Mouse (Mus musculus) adrenal gland, adult 18-20 months (tissue): ENCODE measurements around the gene Camta1. TPM values are rescaled to one million over a fixed set of nuclear protein-coding genes. Genes with fewer than 3 reads are reported as not detected.

ENCODE experiments used
- DNase-seq, 2 experiments: peaks; one replicate each; pipeline ENCODE4 v3.0.0; 2021 to 2022; ENCODE audit warnings: low spot score in 2 of 2
- total RNA-seq, 2 experiments: library from RNA; stranded (reverse); gene quantifications; 1 replicate in 1 of 2; 2 replicates in 1 of 2; pipeline ENCODE4 v1.2.3; 2021

Camta1 gene
- total RNA-seq, 2 experiments from 2014 or later = 37.2 to 38.2 TPM

GRCm38 (mm10) chr4:151741249-151742137 is 120.2 kb downstream of the Camta1 start:
- no peak for DNase-seq

DNA sequence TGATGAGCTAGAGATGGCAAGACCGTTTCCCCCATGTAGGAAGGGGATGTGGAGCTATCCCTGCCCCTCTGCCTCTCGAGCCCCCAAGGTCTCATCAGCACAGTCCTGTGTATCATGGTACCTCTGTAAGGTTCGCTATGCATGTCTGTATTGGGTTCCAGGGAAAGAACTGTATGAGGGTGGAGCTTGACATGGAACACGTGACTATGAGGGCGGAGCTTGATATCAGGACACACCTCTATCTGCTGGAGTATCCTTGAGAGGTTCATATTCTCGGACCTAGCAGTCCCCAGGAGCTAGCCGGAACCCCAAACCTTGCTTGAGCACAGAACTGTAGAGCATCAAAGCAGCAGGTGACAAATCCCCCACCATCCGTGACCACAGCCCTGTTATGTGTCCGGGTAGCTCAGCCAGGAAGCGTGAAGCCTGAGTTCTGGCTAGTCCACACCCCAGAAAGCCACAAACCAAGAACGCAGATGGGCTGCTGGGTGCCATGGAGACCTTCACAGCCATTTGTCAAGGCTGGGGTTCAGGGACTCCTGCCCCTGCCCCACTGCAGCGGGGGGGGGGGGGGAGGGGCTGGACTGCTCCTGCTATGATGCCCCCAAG is 122.2 kb downstream of the Camta1 start:
- DNase-seq = no peak

DNA sequence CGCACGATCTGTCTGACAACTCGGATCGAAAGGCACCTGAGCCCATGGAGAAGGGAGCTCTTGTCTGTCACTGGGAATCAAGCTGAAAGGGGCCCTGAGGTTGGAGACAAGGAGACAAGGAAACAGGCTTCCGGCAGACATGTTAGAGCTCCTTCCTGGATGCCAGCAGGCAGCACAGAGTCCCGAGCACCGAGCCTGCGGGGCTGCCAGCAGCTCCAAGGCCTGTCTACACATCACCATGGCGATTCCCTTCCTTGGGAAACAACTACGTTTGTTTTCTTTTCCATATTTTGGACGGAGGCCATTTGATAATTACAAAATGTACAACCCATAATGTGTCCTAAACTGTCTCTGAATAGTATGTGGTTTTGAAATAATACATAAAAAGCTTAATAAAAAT is 122.8 kb downstream of the Camta1 start:
- DNase-seq = no peak

DNA sequence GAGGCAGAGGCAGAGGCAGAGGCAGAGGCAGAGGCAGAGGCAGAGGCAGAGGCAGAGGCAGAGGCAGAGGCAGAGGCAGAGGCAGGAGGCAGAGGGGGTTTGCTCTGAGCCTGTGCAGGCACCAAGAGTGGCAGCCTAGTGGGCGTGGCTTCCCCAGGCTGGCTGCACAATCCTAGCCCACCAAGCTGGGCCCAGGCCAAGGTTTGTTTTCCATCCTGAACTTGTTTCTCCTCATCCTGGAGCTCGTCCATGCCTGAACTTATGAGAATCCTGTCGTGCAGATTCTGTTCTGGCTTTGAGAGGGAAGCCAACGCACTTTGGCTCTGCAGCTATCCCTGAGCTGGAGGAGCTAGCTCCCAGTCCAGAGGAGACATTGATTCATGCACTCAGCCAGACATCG is 123.4 kb downstream of the Camta1 start:
- DNase-seq = no peak

DNA sequence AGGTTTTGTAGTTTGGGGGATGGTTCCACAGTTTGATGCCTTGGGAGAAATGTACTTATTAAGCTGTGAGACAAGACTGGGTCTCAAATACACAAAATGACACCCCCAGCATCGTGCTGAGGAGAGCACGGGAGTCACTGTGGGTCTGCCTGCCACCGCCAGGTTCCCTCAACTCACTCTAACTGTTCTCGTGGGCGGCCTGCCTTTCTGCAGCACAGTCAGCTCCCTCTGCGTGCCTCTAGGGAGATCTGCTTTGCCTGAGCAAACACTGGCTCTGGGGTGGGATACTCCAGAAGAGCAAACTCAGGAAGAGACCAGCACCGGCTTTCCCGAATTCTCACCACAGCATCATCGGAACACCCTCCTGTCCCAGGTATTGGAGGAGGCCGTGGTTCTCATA is 129.0 kb downstream of the Camta1 start:
- no peak for DNase-seq

GRCm38 (mm10) chr4:151730037-151730759 is 131.5 kb downstream of the Camta1 start:
- DNase-seq = no peak

DNA sequence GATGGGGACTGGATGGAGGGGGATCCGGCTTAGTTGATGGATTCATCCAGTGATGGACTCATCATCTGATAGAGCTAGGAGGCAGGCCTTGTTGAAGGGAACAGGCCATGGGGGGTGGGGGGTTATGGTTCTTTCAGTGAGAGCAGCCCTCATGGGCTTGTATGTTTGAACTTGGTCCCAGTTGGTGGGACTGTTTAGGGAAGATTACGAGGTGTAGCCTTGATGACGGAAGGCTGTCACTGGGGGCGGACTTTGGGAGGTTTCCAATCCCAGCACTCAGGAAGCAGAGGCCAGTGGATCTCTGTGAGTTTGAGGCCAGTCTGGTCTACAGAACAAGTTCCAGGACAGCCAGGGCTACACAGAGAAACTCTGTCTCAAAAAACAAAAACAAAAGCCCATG is 132.6 kb downstream of the Camta1 start:
- no peak for DNase-seq

GRCm38 (mm10) chr4:151728391-151729065 is 133.1 kb downstream of the Camta1 start:
- DNase-seq = no peak

DNA sequence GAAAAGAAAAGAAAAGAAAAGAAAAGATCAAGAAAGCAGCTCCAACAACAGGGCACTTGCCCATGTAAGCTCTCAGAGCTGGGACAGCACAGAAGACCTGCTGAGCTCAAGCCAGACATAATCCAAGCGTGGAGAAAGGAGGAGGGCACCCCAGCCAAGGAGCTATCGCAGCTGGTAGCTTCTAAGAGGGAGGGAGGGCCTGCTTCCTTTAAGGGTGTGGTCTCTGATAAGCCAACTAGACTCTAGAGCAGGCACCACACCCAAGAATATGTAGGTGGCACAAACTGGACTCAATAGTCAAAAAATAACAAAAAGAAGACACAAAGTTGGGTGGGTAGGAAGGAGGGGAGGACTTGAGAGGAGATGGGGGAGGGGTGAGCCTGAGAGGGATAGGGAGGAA is 135.3 kb downstream of the Camta1 start:
- DNase-seq = no peak

DNA sequence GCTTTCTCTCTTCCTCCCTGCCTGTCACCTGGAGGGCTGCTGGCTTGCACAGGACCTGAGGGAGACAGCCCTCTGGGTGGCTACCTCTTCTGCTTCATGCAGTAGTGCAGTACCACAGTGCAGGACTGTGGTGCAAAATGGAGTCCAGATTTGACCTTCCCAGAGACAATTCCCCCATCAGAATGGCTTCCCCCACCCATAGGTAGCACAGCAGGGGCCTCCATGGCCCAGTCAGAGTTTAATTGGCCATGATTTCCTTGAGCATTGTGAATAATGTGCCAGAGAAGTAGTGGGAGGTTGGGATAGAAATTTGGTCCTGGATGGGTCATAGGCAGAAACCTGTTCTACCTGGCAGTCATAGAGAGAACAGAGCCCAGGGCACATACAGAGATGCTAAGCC is 136.8 kb downstream of the Camta1 start:
- no peak for DNase-seq

DNA sequence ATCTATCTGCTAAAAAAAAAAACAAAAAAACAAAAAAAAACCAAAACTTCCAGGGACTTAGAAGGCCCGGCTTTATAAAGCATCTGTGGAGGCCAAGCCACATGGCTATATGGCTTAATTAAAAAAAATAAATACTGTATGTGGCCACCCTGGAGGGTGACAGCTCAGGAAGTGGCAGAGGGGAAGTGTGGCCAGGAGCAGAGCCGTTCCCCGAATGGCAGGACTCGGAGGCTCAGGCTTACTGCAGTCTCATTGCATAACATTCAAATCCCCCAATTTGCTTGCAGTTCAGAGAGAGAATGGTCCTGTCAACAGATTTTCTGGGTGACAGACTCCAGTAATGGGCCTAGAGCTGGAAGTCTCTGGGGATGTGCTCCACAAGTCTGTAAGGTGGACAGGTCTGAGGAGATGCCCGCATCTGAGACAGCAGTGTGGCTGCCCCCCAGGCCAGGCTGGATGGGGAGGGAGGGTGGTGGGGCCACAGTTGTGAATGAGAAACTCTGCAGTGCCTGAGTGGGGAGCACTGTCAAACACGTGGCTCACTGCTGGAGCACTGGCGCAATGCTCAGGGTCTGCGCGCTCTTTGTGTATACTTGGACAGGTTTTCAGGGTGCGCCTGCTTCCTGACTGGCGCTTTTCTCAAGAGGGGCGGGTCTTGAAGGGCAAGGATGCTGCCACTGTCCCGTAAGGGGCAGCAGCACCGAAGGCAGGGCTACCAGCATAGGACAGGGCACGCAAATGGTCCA is 140.8 kb downstream of the Camta1 start:
- no peak for DNase-seq

DNA sequence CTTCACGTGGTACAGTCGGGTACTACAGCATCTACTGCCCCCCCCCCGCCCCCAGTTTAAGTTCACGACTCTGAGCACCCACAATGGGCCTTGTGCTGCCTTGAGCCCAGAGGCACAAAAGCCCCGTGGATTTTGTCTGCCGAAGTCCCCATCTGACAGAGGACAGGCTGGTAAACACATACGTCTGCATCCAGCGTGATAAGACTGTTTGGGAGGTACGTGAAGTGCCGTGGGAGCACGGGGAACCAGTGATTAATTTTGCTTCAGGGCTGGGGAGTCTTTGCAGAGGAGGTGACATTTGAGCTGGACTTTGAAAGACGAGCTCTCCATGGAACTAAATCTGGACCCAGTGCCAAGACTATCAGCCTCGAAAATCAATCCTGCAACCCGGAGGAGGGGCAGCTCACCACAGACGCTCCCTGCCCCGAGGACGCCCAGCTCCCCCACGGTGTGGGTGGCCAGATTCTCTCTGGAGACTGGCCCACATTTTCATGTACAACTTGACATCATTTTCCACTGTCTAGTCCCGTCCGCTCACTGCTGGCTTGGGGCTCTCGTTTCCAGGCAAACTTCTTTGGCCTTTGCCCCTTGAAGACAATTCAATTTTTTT is 142.7 kb downstream of the Camta1 start:
- peak in 1 of 2 experiments; percentile 3 for DNase-seq

DNA sequence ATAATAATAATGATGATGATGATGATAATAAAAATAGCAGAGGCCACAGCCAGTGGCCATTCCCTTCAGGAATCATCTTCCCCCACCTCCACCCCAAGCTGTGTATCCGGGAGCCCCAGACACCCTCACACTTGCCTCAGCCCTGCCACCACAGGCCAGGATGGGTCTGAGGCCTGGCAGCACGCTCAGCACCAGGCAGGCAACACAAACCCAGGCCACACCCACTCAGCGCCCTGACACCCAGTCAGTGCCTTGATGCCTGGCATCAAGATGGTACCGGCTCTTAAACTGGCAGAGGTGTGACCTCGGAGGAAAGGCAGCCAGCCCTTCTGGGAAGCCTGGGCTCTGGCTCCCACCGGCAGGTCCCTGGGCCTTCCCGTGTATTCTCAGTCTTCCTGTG is 143.8 kb downstream of the Camta1 start:
- no peak for DNase-seq

DNA sequence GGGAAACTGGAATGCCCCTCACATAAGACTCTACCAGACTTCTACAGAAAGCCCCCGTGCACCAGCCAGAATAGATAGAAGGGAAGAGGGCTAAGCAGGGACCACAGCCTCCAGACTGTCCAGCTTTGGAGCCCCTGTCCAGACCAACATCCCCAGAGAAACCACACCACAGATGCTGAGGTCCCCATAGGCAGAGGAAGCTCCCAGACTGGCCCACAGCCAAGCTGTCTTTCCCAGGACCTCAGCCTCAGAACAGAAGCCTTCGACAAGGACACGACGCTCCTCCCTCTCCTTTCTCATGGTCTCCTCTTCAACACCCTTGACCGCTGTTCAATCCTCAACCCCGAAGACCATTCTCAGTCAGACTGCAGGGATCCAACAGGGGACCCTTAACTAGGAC is 148.0 kb downstream of the Camta1 start:
- no peak for DNase-seq

DNA sequence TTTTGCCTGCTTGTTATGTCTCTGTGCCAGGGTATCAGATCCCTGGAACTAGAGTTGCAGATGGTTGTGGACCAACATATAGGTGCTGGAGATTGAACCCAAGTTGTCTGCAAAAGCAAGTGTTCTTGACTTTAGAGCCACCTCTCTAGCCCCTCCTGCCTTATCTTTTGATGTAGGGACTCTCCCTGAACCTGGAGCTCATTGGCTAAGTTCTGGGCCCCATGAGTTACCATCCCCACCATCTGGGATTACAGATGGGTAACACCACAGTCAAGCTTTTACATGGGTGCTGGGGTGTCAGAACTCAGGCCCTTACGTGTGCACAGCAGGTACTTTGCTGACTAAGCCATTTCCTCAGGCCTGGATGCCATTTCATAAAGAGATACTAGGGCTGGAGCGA is 150.3 kb downstream of the Camta1 start:
- no peak for DNase-seq

- no peak for DNase-seq
These were observed 151.2 kb downstream of the Camta1 start for GRCm38 (mm10) chr4:151710522-151710921.

GRCm38 (mm10) chr4:151709269-151709668 is 152.4 kb downstream of the Camta1 start:
- DNase-seq = no peak

DNA sequence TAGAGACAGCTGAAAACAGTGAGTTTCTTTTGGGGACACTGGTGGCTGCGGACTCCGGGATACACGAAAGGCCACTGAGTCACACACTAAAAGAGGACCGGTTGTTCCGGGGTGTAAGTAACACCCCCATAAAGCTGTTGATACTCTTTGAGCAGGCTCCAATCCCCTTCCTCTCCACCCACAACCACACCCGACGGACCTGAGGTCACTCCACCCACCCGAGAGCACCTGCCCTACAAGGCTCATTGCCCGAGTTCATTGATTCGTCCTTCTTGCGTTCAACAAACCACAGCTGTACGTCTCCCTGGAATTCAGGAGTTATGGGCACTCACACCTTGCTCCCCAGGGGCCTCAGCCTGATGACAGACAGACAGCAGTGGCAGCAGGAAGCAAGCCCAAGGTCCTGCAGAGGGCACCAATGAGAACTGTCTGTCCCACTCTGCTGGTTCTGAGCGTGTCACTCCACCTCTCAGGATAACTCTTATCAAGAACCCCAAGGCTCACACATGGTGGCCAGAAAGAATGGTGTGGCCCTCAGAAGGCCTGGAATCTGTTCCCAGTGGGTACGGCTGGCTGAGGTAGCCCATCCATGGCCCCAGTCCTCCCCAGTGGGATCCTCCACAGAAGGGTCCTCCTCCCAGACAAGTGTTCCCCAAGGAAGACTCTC is 158.5 kb downstream of the Camta1 start:
- no peak for DNase-seq

GRCm38 (mm10) chr4:151702463-151702862 is 159.2 kb downstream of the Camta1 start:
- DNase-seq = no peak

GRCm38 (mm10) chr4:151695984-151696383 is 165.7 kb downstream of the Camta1 start:
- no peak for DNase-seq
